Mouse (Mus musculus): Measurements from ENCODE around the gene Tbx15. TPM values are rescaled to one million over a fixed set of nuclear protein-coding genes. Genes with fewer than 3 reads are reported as not detected.

Tbx15 gene
- polyA plus RNA-seq, 1 experiment from 2014 or later, result 3.8 TPM

DNA sequence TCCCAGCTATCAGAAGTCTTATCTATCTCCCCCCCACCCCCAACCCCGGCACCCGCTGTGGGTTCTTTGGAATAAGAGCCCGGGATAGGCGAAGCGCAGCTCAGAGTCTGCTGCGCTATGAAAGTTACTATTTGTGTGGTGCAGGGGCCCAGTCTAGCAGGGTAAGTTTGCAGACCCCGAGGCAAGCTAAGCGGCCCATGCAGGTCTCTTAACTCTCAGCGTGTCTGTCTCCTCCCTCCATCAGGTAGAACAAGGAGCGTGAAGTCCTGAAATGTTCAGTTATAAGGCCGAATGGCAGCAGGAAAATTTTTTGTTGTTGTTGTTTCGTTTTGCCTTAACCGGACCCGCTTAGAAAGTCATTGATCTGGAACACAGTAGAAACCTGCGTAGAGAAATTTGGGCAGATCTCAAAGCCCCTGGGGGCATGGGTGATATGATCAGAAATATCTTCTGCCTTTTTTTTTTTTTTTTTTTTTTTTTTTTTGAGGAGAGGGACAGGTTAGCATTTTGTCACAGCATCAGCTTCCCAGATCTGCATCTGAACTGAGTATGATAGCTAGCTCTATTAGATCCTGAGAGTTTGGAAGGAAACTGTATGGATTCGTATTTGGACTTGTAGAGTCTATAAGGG, 12.4 kb downstream of the Tbx15 start:
- H3K4me2 ChIP-seq (ENCODE audit: low read depth, low read length, severe bottlenecking), result no peak overlapping the region; the same call in 1 of the 2 replicates
- DNase-seq (ENCODE audit: low spot score) (peak; percentile 63), ATAC-seq (replicated peaks; ENCODE audit: low FRiP score) (no peak; the same call in 1 of the 2 replicates)
- no peak overlapping the region for H3K27ac ChIP-seq (ENCODE audit: low read depth, low read length)
- no peaks in the 10 kb centered on the region for H3K36me3 ChIP-seq (ENCODE audit: control insufficient read depth, insufficient read depth, low read length)
- peaks cover 11% of the 10 kb centered on the region; the same call in 1 of the 2 replicates for H3K4me1 ChIP-seq (replicated peaks; ENCODE audit: control insufficient read depth, insufficient read depth, low read length)
- no peak overlapping the region for H3K9ac ChIP-seq (ENCODE audit: low read length)
- peaks cover 96% of the 10 kb centered on the region for H3K27me3 ChIP-seq (ENCODE audit: control insufficient read depth, insufficient read depth, low read length)
- H3K9me3 ChIP-seq (ENCODE audit: control insufficient read depth, low read length), result no peaks in the 10 kb centered on the region
- no peak overlapping the region for H3K4me3 ChIP-seq (ENCODE audit: low read depth, low read length)
- WGBS, result 0% methylated on average over 16 of the region's 16 CpGs

DNA sequence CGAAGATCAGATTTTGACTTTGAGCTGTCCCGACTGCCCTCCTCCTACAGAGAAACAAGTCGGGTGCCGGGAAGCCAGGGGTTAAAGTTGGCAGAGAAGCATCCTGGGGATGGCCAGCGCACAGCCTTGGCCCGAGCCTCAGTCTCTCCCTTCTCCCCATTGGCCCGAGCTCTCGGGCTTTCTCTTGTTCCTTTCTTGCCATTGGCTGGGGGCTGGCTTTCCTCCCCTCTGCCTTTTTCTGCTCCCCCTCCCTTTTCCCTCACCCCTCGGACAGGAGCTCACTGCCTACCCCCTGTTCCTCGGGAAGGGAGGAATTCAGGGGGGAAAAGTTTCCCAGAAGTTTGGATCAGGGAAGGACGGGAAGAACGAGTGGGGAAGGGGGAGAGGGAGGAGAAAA, 12.9 kb downstream of the Tbx15 start:
- Histone ChIP-seq H3K4me2 (ENCODE audit: low read depth, low read length, severe bottlenecking) (peak overlapping the region; percentile 58; the same call in 1 of the 2 replicates), H3K4me3 (ENCODE audit: low read depth, low read length) (peak overlapping the region; percentile 31), H3K4me1 (replicated peaks; ENCODE audit: control insufficient read depth, insufficient read depth, low read length) (peaks cover 11% of the 10 kb centered on the region; the same call in 1 of the 2 replicates), H3K27ac (ENCODE audit: low read depth, low read length) (no peak overlapping the region), H3K9me3 (ENCODE audit: control insufficient read depth, low read length) (no peaks in the 10 kb centered on the region), H3K27me3 (ENCODE audit: control insufficient read depth, insufficient read depth, low read length) (peaks cover 96% of the 10 kb centered on the region), H3K9ac (ENCODE audit: low read length) (no peak overlapping the region), H3K36me3 (ENCODE audit: control insufficient read depth, insufficient read depth, low read length) (no peaks in the 10 kb centered on the region)
- DNase-seq (ENCODE audit: low spot score) (peak; percentile 80), ATAC-seq (replicated peaks; ENCODE audit: low FRiP score) (peak; percentile 80)
- under 1% methylated on average over 12 of the region's 12 CpGs for WGBS

DNA sequence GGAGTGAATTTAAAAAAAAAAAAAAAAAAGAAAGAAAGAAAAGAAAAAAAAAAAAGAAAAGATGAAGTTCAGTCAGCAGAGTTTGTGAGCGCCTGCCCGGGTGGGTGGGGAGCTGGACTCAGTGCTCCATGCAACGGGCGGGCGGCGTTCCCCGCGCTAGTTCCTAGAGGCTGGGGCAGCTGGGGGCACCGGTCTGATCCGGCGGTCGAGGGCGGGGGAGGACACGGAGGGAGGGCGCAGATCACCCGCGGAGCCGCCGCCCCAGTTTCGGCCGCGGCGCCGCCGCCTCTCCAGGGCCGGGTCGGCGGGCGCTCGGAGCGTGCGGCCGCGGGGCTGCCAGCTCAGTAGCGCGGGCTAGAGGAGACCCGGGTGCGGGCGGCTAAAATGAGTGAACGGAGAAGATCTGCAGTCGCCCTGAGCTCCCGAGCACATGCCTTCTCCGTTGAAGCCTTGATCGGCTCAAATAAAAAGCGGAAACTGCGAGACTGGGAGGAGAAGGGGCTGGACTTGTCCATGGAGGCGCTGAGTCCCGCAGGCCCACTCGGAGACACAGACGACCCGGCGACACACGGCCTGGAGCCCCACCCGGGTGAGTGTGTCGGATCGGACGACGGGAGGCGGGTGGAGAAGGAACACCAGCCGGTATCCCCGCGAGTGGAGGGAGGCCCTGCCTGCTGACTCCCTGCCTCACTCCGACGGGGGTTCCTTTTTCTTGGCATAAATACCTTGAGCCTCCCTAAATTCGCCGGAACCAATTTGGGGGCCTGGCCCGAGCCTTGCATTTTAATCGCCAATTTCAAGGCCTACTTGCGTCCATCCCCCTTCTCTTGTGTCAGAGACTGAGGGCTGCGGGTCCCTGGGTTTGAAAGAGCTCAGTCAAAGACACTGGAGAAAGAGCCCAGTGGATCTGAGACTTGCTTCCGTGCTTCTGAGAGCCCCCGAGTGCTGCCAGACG, 13.6 kb downstream of the Tbx15 start:
- Histone ChIP-seq H3K27ac (ENCODE audit: low read depth, low read length) (0 out of 2 replicates have a peak overlapping the region, but pooled peaks have one; percentile 3), H3K36me3 (ENCODE audit: control insufficient read depth, insufficient read depth, low read length) (no peaks in the 10 kb centered on the region), H3K4me1 (replicated peaks; ENCODE audit: control insufficient read depth, insufficient read depth, low read length) (peaks cover 9% of the 10 kb centered on the region; the same call in 1 of the 2 replicates), H3K9me3 (ENCODE audit: control insufficient read depth, low read length) (no peaks in the 10 kb centered on the region), H3K4me2 (ENCODE audit: low read depth, low read length, severe bottlenecking) (peak overlapping the region; percentile 58), H3K9ac (ENCODE audit: low read length) (peak overlapping the region; percentile 43), H3K4me3 (ENCODE audit: low read depth, low read length) (peak overlapping the region; percentile 31), H3K27me3 (ENCODE audit: control insufficient read depth, insufficient read depth, low read length) (peaks cover 96% of the 10 kb centered on the region)
- under 1% methylated on average over 73 of the region's 73 CpGs for WGBS
- DNase-seq (ENCODE audit: low spot score), result peak; percentile 82
- peak; percentile 57; the same call in 1 of the 2 replicates for ATAC-seq (replicated peaks; ENCODE audit: low FRiP score)

DNA sequence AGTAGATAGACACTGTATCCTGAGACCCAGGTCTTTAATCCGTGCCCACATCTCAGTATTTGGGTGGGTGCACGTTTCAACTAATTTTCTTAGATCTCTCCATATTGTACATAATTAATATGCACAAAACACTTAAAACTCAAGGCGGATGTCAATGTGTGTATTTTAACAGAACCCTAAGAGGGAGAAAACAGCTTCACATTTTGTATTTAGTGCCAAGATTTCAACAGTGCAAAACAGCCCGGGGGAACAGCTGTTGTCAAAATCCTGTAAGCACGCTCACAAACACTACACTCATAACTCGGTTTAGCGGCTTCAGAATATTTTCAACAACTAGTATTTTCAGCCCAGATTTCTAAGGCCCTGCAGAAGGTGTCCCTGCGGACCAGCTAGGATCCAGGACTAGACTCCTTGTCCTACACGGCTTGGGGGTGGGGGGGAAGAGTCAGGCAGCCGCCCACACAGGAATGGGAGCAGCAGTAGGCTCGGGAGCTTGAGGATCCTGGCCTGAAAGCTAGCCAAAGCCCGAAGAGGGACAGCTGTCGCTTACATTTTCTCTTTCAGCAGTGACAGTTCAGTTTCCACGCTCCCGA, 14.5 kb downstream of the Tbx15 start:
- H3K9ac ChIP-seq (ENCODE audit: low read length), result no peak overlapping the region
- whole genome bisulfite sequencing, result under 1% methylated on average over 15 of the region's 15 CpGs
- peak overlapping the region; percentile 31; the same call in 1 of the 2 replicates for H3K4me3 ChIP-seq (ENCODE audit: low read depth, low read length)
- DNase-seq (ENCODE audit: low spot score) (peak; percentile 55), ATAC-seq (replicated peaks; ENCODE audit: low FRiP score) (no peak)
- H3K36me3 ChIP-seq (ENCODE audit: control insufficient read depth, insufficient read depth, low read length), result no peaks in the 10 kb centered on the region
- H3K27ac ChIP-seq (ENCODE audit: low read depth, low read length), result no peak overlapping the region
- H3K4me1 ChIP-seq (replicated peaks; ENCODE audit: control insufficient read depth, insufficient read depth, low read length), result peaks cover 9% of the 10 kb centered on the region; the same call in 1 of the 2 replicates
- H3K4me2 ChIP-seq (ENCODE audit: low read depth, low read length, severe bottlenecking), result no peak overlapping the region
- H3K9me3 ChIP-seq (ENCODE audit: control insufficient read depth, low read length), result no peaks in the 10 kb centered on the region
- peaks cover 94% of the 10 kb centered on the region for H3K27me3 ChIP-seq (ENCODE audit: control insufficient read depth, insufficient read depth, low read length)

DNA sequence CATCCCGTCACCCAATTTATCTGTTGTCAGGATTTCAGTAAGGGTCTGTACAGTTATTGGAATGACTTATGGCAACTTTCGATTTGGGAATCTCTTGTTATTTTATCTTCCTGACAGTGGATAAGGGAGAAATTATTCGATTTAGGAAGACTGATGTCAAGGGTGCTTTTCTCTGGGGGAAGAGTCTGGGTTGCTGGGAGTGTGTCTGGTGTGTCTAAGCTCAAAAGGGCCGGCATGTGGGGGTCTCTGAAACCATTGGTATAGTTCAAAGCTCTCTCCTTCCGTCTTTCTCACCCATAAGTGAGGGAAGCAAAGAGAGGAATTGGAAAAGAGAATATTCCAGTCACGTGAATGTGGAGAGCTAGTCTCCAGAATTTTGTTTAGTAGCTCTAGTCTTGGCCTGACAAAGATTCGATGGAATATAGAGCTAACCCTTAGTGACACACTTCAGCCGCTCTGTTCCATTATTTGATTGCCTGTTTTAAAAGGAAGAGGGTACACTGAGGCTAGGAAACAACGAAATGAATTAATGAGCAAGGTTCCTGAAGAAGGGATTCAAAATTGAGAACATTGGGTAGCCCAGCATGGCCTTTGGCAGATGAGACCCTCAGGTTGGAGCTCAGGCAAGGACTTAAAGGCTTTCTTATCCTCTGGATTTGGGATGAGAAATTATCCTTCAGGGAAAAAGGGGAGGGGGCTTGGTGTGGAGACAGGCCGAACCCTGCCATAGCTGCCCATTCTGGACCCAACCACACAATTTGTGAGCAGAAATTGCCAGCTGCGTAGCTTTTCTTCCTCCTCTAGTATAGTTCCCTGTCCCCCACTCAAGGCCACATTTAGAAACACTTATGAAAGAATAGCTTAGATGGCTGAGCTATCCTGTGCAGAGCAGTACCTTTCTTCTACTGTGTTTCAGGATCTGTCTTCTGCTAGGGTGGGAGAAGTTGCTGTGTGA, 15.5 kb downstream of the Tbx15 start:
- ATAC-seq (replicated peaks; ENCODE audit: low FRiP score) (no peak), DNase-seq (ENCODE audit: low spot score) (no peak)
- 6% methylated on average over 11 of the region's 11 CpGs for WGBS
- Histone ChIP-seq H3K9ac (ENCODE audit: low read length) (no peak overlapping the region), H3K4me1 (replicated peaks; ENCODE audit: control insufficient read depth, insufficient read depth, low read length) (peaks cover 9% of the 10 kb centered on the region; the same call in 1 of the 2 replicates), H3K4me3 (ENCODE audit: low read depth, low read length) (no peak overlapping the region), H3K4me2 (ENCODE audit: low read depth, low read length, severe bottlenecking) (0 out of 2 replicates have a peak overlapping the region, but pooled peaks have one; percentile 0), H3K27ac (ENCODE audit: low read depth, low read length) (no peak overlapping the region), H3K27me3 (ENCODE audit: control insufficient read depth, insufficient read depth, low read length) (peaks cover 89% of the 10 kb centered on the region), H3K9me3 (ENCODE audit: control insufficient read depth, low read length) (no peaks in the 10 kb centered on the region), H3K36me3 (ENCODE audit: control insufficient read depth, insufficient read depth, low read length) (no peaks in the 10 kb centered on the region)

DNA sequence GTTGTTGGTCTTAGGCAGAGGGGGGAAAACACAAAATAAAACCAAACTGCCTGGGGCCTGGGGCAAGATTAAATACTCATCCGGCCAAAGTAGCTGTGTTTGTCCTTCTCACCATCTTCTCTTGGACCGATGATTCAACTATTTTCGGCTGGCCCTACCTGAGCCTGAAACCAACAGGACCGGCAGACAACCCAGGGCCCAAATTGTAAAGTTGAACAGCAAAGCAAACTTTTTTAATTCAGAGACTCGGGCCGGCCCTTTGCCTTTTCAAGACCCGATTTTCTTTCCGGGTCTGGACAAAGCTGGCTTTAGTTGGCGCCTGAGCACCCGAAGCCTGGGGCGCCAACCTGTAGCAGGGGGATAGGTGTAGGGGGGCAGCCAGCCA, 16.2 kb downstream of the Tbx15 start:
- 0 out of 2 replicates have a peak overlapping the region, but pooled peaks have one; percentile 0 for H3K4me2 ChIP-seq (ENCODE audit: low read depth, low read length, severe bottlenecking)
- no peaks in the 10 kb centered on the region for H3K36me3 ChIP-seq (ENCODE audit: control insufficient read depth, insufficient read depth, low read length)
- no peaks in the 10 kb centered on the region for H3K9me3 ChIP-seq (ENCODE audit: control insufficient read depth, low read length)
- no peak for DNase-seq (ENCODE audit: low spot score)
- peaks cover 87% of the 10 kb centered on the region for H3K27me3 ChIP-seq (ENCODE audit: control insufficient read depth, insufficient read depth, low read length)
- no peak overlapping the region for H3K9ac ChIP-seq (ENCODE audit: low read length)
- no peak for ATAC-seq (replicated peaks; ENCODE audit: low FRiP score)
- H3K4me1 ChIP-seq (replicated peaks; ENCODE audit: control insufficient read depth, insufficient read depth, low read length), result peaks cover 9% of the 10 kb centered on the region; the same call in 1 of the 2 replicates
- WGBS, result 2% methylated on average over 11 of the region's 11 CpGs
- H3K4me3 ChIP-seq (ENCODE audit: low read depth, low read length), result no peak overlapping the region
- no peak overlapping the region for H3K27ac ChIP-seq (ENCODE audit: low read depth, low read length)

DNA sequence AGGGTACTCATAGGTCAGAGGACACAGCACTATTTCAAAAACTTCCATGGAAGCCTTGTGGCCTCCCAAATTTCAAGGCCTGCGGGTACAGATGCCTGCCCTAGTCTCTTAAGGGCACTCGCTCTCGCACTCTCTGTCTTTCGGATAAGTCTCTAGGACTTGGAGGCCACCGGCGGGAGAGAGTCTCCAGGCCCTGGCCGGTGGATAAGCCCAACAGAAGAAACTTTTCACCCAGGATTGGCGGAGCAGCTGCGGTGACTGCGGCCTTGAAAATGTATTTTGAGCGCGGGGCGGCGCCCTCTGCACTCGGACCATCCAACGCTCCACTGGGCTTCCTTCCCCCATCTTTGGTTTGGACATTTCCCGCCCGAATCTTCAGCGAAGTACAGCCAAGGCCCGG, 16.6 kb downstream of the Tbx15 start:
- H3K4me2 ChIP-seq (ENCODE audit: low read depth, low read length, severe bottlenecking), result no peak overlapping the region
- H3K27ac ChIP-seq (ENCODE audit: low read depth, low read length), result no peak overlapping the region
- DNase-seq (ENCODE audit: low spot score), result peak; percentile 73
- H3K4me3 ChIP-seq (ENCODE audit: low read depth, low read length), result 0 out of 2 replicates have a peak overlapping the region, but pooled peaks have one; percentile 5
- no peaks in the 10 kb centered on the region for H3K9me3 ChIP-seq (ENCODE audit: control insufficient read depth, low read length)
- 0% methylated on average over 20 of the region's 20 CpGs for WGBS
- no peaks in the 10 kb centered on the region for H3K36me3 ChIP-seq (ENCODE audit: control insufficient read depth, insufficient read depth, low read length)
- no peak overlapping the region for H3K9ac ChIP-seq (ENCODE audit: low read length)
- H3K4me1 ChIP-seq (replicated peaks; ENCODE audit: control insufficient read depth, insufficient read depth, low read length), result peaks cover 9% of the 10 kb centered on the region; the same call in 1 of the 2 replicates
- no peak for ATAC-seq (replicated peaks; ENCODE audit: low FRiP score)
- H3K27me3 ChIP-seq (ENCODE audit: control insufficient read depth, insufficient read depth, low read length), result peaks cover 87% of the 10 kb centered on the region

Data from forebrain, embryonic 11.5 days (tissue).